Mouse (Mus musculus): ENCODE measurements around the gene Eif2ak4.
A peak's percentile ranks its signal among the peaks of the same experiment; 100 is the strongest.

DNA sequence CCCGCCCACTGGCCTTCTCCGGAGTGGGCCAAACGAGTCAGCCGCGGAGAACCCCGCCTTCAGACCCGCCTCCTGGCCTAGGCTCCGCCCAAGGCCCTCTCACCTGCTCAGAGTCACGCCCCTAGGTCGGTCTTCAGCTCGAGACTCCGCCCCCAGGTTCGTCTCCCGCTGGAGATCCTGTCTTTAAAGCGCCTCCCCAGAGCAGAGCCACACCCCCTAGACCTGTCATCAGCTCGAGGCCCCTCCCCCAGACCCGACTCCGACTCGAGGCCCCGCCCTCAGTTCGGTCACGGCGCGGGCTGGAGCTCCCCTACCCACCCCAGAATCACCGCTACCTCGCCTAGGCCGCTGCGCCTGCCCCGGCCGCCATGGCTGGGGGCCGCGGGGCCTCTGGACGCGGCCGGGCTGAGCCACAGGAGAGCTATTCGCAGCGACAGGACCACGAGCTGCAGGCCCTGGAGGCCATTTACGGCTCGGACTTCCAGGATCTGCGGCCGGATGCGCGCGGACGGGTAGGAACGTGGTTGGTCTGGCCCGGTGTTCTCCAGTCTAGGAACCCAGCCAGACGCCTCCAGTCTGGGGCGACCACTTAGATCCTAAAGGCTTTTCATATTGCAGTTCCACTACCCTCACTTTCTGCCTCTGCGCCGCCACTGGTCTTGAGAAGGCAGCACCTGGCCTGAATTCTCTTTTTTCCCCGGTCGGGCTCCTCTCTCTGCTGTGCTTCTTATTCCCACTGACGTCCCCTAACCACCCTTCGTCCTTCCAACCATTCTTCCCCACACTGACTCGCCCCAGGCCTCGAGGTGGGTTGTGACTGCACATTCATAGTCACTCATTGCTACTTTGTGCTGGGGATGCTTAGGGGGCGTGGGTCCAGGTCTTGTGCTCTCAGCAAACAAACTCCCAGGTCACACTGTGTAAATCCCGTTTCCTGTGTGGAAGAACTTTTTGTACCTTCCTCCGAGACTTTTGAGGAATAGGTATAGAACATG lies at the start of gene Eif2ak4:
- TF ChIP-seq CTCF (IDR thresholded peaks at IDR 0.05) (peak; percentile 27; the same call in 1 of the 2 replicates), EP300 (IDR thresholded peaks at IDR 0.05) (no peak)
